Mouse (Mus musculus) E14TG2a.4 (cell line): ENCODE data around the gene Alk.

Experiments used
- CTCF ChIP-seq: conservative IDR thresholded peaks from 2 replicates; pipeline ENCODE4 v1.5.1; 2014; ENCODE audit warnings: low read length
- NANOG ChIP-seq: IDR thresholded peaks from 2 replicates; pipeline ENCODE4 v1.6.1; 2014; ENCODE audit warnings: borderline replicate concordance, low read length, mixed read lengths

GRCm38 (mm10) chr17:72190536-72190935 is 413.9 kb downstream of the Alk start:
- no peak for TF ChIP-seq CTCF
- no peak for TF ChIP-seq NANOG
